Mouse (Mus musculus) left cerebral cortex, adult 8-10 months (tissue): ENCODE results near the gene Tdp2. TPM values are rescaled to one million over a fixed set of nuclear protein-coding genes. Genes with fewer than 3 reads are reported as not detected.

Source experiments
- DNase-seq, 2 experiments: peaks; one replicate each; pipeline ENCODE4 v3.0.0; 2022; ENCODE audit warnings: low spot score in 2 of 2
- total RNA-seq, 4 experiments: library from RNA; stranded (reverse); gene quantifications; 2 replicates each; pipeline ENCODE4 v1.2.4; 2022

Tdp2 gene
- 10 to 100 TPM; 19.9 to 25.0 (median 21.5) TPM for total RNA-seq

DNA sequence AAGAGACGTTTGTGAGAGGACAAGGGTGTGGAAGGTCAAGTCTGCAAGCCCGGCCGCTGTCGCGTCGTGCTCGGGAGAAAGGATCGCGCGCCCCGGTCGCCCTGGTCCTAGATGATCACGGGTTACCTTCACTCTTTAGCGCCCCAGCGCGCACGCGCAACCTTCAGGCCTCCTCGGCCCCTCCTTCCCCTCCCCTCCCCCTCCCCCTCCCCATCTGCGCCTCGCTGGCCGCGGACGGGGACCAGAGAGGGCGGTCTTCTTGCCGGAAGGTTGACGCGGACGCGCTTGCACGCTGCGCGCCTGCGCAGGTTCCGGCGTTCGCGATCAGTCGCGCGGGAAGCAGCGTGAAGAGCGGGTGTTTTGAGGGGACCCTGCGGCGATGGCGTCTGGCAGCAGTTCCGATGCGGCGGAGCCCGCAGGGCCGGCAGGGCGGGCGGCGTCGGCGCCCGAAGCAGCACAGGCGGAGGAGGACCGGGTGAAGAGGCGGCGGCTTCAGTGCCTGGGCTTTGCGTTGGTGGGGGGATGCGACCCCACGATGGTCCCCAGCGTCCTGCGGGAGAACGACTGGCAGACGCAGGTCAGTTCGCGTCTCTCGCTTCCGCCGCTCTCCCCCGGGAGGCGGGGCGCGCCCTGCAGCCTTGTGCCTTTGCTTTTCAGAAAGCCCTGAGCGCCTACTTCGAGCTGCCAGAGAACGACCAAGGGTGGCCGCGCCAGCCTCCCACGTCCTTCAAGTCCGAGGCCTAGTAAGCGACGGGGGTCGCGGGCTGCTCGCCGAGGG, at the start of gene Tdp2, which contains the start of gene Acot13:
Gene Tdp2, plus strand, starts transcription at position 327 of the 778 bp plus-strand sequence.
Gene Acot13, minus strand, starts transcription at position 188 of the 778 bp plus-strand sequence.
- peak; percentile 79 to 91 for DNase-seq

DNA sequence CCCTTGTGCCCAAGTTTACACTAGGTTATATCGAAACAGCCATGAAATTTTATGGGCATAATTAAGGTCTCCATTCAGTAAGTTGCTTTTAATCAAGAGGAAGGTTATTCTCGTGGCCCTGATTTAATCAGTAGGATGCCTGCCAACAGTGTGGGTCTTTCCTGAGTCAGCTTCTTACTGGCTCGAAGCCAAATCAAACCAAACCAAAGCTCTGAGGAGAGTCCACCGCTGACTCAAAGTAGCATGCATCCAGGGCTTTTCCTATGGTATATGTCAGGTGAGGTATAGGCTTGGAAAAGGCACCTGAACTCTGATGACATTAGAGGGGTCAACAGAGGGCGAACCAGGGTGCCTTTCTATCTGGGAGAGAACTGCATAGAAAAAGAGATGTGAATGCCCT, 49.6 kb upstream of the Tdp2 start:
- DNase-seq = no peak

DNA sequence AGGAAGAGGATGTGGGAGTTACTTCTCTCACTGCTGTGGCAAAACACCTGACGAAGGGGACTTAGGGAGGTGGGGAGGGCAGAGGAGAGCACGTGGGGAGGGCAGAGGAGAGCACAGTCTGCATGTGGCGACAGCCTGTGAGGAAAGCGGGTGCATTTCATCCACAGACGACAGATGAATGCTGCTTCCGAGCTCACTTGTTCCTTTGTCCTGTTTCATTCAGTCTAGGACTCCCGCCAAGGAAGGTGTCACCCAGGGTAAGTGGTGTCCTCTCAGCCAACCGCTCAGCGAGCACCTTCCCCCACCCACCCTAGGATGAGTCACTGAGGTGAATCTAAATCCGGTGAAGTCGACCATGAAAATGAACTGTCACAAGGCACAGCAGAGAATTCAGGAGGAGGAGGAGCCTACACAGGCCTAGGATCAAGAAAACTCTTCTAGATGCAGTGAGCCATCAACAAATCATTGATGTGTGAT, 45.4 kb upstream of the Tdp2 start:
- peak in 1 of 2 experiments; percentile 61 for DNase-seq

DNA sequence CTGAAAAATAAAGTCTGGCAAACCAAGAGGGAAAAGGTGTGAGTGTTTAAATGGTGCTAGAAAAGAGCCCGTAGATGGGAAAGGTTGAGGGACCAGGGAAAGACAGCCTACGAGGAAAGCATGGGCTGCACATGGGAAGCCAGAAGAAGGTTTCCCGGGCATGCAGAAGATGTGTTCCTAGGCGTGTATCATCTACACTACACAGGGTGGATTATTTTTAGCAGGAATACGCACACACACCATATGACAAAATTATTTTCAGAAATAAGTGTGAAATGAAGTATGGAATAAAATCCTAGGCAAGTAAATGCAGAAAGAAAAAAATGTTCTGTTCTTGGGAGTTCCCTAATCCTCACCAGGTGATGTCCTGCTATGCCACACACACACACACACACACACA, 44.0 kb upstream of the Tdp2 start:
- DNase-seq = no peak

DNA sequence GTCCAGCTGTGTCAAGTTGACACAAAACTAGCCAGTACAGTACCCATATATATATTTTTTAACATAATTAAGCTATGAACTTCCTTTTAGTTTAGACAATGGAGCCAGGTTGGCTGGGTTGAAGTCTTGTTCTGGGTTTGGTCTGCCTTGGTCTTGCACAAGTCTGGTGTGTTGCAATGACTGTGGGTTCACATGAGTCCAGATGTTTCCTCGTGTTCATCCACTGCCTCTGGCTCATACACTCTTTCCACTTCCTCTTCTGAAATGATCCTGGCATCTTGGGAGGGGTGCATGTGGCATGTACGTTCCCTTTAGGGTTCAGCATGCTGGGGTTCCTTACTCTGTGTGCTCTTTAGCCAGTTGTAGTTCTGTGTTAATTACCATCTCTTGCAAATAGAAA, 40.1 kb upstream of the Tdp2 start:
- DNase-seq = no peak

DNA sequence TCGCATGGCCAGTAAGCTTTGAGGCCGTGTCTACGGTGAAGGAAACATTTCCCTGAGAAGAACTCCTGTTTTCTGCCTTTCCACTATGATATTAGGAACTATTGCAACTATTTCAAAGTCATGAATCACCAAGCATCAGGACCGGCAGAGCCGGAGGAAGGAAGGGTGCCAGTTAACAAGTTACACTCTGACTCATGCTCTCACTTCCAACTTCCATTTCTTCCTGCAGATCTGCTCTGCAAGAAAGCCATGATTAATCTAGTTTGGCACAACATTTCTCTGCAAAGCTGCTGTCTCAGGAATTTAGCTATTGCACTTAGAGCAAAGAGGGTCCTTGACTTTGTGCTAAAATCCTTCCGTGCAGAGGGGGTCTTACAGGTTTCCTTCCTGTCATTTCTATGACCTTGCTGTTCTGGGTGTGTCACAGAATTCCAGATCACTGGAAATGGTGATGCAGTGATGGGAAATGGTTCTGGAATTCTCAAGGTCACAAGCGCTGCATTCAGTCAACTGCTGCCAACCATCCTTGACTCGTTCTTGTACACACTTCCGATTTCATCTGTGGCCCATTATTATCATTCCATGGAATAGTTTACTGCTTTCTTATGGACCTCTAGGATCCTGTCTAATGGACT, 39.0 kb upstream of the Tdp2 start:
- DNase-seq = peak in 1 of 2 experiments; percentile 24

DNA sequence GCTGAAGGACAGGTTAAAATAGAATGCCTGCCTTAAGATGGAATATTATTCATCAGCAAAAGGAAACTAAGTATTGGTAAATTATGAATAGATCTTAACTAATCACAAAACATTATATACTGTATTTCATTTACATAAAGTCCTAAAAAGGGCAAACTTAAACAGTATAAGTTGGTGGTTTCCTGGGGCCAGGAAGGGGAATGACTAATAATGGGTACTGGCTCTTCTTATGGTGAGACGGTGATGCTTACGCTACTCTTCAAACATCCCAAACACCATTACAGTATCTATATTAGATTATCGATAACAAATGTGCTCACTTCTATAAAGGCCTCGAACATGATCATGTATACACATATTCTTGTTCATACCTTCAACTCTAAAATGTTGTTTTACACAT, 32.8 kb upstream of the Tdp2 start:
- no peak for DNase-seq

DNA sequence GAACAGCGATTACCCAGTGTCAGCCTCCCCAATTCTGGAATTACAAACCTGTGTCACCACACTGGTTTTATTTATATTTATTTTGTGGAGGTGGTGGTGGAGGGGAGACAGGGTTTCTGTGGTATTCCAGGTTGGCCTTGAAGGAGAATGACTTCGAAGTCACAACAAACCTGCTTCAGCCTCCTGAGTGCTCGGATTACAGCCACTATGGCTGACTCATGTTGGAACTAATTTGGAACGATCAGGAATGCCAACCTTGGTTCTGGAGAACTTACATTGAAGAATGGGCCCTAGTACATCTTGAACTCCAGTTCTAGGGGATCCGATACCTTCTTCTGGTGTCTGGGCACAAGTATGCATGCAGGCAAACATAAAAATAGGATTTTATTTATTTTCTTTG, 32.1 kb upstream of the Tdp2 start:
- DNase-seq = no peak

DNA sequence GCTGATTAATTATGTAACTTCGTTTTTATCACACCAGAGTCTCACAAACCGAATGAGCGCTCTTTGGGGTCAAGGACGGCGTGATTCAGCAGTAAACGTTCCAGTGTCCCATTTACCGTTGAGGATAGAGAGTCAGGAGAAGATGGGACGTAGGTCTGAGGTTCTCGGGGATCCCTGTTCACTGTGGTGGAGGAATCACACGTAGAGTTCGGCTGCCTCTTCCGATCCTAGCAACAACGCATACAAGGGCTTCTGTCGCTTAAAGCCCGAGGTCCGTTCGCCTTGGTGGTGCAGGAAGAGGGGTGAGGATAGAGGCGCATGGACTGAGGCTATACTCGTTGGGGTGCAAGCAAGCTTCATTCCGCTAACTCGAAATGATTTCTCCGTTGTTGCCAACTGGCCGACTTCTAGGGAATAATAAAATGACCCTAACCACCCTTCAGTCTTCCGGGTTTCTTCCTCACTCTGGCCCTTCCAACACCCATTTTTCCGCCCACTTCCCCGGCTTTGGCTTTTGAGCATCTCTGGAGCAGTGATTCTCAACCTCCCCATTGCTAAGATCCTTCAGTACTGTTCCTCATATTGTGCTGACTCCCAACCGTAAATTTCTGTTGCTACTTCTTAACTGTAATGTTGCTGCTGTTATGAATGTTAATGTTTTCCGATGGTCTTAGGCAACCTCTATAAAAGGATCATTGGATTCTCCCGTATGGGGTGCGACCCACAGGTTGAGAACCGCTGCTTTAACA, 31.4 kb upstream of the Tdp2 start:
- DNase-seq = peak; percentile 32 to 61

DNA sequence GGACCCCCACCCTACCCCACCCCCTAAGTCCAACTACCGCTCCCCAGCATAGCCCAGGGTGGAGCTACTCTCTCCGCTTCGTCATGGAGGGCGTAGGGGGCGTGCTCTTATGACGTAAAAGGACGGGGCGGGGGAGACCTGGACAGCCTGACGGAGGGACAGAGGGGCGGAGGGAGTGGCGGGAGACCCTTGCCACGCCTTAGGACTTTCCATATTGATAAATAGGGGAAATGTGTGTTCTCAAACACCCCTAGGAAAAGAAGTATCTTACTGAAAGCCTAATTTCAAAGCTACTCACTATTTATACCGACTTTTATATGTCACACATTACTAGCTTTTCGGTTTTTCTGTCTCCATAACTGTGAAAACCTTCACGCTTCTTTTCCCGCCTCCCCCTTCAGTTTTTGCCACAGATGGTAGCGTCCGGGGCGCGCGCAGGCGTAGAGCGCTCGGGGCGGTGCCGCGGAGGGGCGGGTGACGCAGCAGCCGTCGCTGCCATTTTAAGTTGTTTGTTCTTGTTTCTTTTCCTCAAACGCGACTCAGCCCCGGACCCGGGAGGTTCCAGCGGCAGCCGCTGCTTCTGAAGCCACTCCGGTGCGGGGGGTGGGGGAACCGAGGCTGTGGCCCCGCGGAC, 30.7 kb upstream of the Tdp2 start:
- peak; percentile 91 to 96 for DNase-seq

DNA sequence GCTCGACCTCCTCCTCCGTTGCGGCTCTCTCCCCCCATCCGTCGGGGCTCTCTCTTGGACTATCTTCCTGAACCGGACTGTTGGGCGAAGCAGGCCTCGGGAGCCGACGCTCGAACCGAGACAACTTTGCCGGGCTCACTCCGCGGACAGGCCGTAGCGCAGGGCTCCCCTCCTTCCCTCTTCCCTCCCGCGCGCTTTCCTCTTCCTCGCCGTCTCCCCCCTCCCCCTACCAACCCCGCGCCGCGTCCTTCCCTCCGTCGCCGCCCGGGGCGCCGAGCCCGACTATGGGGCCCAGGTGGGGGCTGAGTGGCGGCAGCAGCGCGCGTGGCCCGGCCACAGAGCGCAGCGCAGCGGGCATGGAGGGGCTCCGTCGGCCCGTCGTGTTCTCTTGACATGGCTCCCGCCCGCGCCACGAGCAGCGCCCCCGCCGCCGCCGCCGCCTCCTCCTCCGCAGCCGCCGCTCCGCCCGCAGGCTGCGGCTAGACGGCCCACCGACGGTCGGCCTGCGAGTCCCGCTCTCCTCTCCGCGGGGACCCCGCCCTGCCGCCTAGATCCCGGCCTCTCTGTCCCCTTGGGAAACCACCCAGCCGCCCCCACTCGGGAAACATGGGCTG, 30.1 kb upstream of the Tdp2 start, which contains the start of gene BC005537:
Gene BC005537, plus strand, starts transcription at position 350 of the 614 bp plus-strand sequence.
- peak; percentile 24 to 36 for DNase-seq

DNA sequence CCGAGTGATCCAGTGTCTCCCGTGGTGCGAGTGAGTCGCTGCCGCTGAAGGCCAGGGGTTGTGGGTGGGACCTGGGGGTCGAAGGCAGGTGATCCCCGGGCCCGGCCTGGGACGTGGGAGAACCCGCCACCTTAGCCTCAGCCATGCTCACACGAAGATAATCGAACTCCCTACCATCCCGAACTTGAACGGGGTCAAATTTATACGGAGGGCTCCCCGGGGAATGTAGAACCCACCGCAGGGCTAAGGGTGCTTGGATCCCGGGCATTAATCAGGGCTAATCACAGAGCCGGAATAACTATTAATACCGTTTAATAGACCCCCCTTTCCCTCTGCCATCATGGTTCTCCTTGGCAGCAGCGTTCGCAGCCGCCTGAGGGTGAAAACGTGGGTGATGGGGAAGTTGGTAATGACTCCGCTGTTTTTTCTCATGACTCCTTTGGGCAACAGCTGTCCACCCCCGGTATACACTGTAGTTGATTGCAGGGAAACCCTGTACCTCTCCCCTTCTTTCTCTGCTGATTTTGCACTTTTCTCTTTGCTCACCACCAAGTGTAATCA, 29.3 kb upstream of the Tdp2 start:
- peak; percentile 17 to 22 for DNase-seq

DNA sequence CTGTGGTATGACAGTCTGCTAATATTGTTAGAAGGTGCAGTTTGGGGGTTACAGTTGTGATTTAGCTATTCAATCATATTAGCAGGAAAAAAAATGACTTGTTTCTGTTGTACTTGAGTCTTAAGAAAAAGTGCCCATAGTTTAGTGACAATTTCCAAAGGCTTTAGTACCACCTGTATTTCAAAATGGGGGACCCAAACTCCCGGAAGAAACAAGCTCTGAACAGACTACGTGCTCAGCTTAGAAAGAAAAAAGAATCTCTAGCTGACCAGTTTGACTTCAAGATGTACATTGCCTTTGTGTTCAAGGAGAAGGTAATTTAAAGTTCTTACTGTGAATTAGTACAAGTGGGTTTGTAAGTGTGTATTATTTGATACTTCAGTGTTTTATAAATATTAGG, 28.3 kb upstream of the Tdp2 start:
- no peak for DNase-seq

DNA sequence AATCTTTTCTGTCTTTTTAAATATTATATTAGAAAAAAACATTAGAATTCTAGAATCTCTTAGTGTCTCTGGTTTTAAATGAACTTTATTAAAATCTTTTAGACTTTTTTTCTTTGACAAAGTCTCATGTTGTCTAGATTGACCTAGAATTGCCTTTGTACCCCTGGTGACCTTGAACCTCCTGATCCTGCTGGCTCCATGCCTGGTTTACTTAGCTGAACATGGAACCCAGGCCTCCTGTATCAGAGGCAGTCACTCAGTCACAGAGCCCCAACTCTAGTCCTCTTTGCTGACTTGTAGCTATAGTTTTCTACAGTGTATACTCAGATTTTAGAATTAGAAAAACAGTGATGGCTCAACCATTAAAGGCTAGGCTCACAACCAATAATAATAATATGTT, 25.4 kb upstream of the Tdp2 start:
- no peak for DNase-seq

DNA sequence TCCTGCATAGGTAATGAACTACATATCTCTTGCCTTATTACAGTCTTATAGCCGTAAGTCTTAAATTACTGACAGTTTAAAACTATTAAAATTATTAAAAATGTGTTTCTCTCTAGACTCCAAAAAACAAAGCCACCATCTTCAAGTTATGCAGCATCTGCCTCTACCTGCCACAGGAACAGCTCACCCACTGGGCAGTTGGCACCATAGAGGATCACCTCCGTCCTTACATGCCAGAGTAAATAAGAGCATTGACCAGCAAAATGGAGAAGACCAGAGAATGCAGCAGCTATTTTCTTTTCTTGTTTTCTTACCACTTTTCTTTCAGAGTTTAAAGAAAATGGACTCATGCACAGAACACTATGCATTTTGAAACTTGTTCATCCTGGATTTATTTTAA, 19.0 kb upstream of the Tdp2 start:
- no peak for DNase-seq

DNA sequence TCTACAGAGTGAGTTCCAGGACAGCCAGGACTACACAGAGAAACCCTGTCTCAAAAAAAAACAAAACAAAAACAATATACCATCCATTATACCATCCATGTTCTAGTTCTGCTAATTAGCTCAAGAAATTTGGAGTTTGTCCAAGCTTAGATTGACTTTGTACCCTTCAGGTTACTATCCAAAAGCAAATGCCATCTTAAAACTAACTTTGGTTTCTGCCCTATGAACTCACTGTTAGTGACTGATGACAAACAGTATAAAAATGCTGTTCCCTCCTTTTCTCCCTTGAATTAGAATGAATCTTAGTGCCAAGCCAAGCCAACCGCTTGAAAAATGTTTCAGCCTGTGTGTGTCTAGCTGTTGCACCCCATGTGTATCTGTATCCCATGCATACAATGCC, 16.9 kb upstream of the Tdp2 start:
- no peak for DNase-seq

DNA sequence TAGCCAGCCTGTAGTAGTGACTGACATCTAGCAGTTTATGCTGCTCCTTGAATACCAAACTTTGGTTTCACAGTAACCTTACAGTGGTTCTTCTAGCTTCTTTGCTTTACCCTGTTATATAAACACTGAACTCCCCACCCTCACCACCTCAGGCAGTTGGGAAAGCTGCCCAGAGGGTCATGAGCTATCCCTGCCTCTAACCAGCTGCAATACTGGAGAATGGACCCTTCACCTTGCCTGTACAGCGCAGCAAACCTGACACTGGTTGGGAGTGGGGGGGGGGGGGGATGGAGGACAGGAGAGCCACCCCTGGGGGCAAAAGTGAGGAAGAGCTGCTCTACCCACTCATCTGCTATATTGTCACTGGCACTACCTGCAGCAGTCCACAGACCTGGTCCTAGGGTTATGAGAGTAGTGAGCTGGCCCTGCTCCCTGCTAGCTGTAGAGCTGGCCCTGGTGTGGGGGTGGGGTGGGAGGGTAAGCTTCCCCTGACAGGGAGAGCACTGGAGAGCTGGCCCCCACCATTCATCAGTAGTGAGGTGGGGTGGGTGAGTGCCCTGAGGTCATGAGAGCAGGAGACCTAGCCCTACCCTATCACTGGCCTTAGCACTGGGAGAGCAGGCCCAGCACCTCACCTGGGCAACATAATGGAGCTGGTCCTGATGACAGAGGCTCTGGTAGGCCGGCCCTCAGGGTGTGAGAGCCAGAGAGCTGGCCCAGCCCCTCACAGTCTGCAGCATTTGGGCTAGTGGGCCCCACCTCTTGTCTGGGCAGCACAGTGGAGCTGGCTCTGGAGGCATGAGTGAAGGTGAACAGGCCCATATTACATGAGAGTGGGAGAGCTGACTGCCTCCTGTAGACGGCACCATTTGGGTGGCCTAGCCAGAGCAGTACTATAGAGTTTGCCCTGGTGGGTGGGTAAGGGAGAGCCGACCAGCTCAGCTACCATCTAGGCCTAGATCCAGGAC, 15.1 kb upstream of the Tdp2 start:
- DNase-seq = no peak

DNA sequence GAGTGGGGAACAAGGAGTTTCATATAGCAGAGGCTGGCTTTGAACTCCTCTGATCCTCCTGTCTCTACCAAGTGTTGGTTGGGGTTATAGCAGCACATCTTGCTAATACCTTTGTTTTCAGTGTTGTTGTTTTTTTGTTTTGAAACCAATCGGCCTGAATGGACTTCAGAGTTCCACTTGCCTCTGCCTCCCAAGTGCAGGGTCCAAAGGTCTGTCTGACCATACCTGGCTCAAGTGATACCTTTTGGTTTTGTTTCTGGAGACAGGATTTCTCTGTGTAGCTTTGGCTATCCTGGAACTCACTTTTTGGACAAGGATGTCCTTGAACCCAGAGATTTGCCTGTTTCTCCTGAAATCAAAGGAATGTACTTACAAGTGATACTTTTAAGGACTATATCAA, 11.5 kb upstream of the Tdp2 start:
- DNase-seq = no peak

DNA sequence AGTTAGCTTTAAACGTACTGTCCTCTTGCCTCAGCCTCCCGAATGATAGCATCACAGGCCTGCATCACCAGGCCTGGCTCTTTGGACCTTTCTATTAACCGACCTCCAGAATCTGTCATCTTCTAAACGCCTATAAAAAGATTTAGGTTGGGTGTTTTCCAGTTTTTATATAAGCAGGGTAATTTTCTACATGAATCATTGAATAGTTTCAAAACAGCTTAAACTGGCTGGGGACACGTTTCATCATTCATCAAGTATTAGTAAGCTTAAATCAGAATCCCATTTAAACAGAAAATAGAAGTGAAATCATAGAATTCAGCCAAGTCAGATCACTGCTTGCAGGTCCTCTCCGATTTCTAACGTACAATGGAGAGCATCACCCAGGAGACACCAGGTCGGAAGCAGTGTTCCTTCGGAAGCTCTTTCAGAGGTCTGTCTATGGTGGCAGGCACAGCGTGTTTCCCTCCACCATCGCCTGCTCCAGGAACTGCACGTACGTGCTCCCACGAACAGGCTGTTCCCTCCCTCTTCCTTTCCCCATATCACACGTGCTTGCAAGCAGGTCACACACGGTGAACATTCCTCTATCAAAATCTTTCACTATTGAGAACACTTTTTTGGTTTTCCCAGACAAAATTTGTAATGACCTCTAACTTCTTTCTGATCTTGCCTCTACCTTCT, 8.7 kb upstream of the Tdp2 start:
- DNase-seq = peak in 1 of 2 experiments; percentile 25
